Mouse (Mus musculus) embryonic facial prominence, embryonic 13.5 days (tissue): Measurements from ENCODE around the gene Tmem63a. TPM values are rescaled to one million over a fixed set of nuclear protein-coding genes. Genes with fewer than 3 reads are reported as not detected.

ENCODE experiments used
- polyA plus RNA-seq: library from polyadenylated mRNA; unstranded; fragments of >200 nt; fragmentation: Nextera tagmentation; extraction: Ambion mirVana; gene quantifications from 2 replicates; pipeline ENCODE4 v1.2.1, GENCODE M21; 2015

Tmem63a gene
- polyA plus RNA-seq, 1 experiment from 2014 or later = 13.7 TPM

Other genes with a start within 250 kb of the Tmem63a start
- gene Mixl1, start 245.3 kb upstream of the Tmem63a start, polyA plus RNA-seq = 0.11 and 0.20 TPM in 2 replicates
- 24.1 and 25.5 TPM in 2 replicates for gene Acbd3, start 216.3 kb upstream of the Tmem63a start, polyA plus RNA-seq
- 2,801 and 3,318 TPM in 2 replicates for gene H3f3a, start 128.4 kb upstream of the Tmem63a start, polyA plus RNA-seq
- 36.0 and 42.7 TPM in 2 replicates for gene Sde2, start 91.2 kb upstream of the Tmem63a start, polyA plus RNA-seq
- 0.11 and 0.48 TPM in 2 replicates for gene Lefty2, start 49.2 kb upstream of the Tmem63a start, polyA plus RNA-seq
- gene Pycr2, start 38.1 kb upstream of the Tmem63a start, polyA plus RNA-seq = 98.7 and 109 TPM in 2 replicates
- gene Lefty1, start 7.3 kb upstream of the Tmem63a start, polyA plus RNA-seq = 1.6 and 2.1 TPM in 2 replicates
- 5.1 and 7.9 TPM in 2 replicates for gene Ephx1, start 78.6 kb downstream of the Tmem63a start, polyA plus RNA-seq
- not detected in 2 replicates for gene 9130409I23Rik, start 108.9 kb downstream of the Tmem63a start, polyA plus RNA-seq
- gene Nvl, start 201.9 kb downstream of the Tmem63a start, polyA plus RNA-seq = 51.6 and 55.4 TPM in 2 replicates
- gene Cnih4, start 202.3 kb downstream of the Tmem63a start, polyA plus RNA-seq = 89.2 and 98.8 TPM in 2 replicates